Mouse (Mus musculus) G1E (cell line): ENCODE measurements around the gene Ss18l2.

Experiments
- CTCF ChIP-seq: IDR thresholded peaks from 2 replicates; pipeline ENCODE4 v1.5.1; 2012; ENCODE audit warnings: low read depth, low read length, inconsistent platforms, mixed read lengths
- GATA1 ChIP-seq: IDR thresholded peaks from 2 replicates; pipeline ENCODE4 v1.6.1; 2012; ENCODE audit warnings: borderline replicate concordance, low read length, inconsistent platforms, mixed read lengths
- TAL1 ChIP-seq: conservative IDR thresholded peaks from 2 replicates; pipeline ENCODE4 v1.6.1; 2012; ENCODE audit warnings: low read depth, low read length, inconsistent platforms, mixed read lengths

DNA sequence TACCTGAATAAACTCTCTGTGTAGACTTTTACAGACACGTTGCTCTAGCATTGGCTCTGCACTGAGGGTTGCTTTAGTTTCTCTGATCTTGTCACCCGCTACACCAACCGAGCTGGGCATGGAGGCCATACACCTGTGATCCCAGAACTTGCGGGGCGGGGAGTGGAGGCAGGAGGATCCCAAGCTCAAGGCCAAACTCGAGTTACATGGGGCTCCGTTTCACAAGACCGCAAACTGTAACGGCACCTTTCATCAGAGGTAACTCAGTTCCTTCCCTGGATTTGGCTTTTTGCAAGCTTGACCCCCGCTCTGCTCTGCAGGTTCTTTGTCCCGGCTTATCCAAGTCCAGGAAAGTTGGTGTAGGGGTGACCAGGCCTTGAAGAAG, 5.9 kb upstream of the Ss18l2 start:
- TF ChIP-seq CTCF (no peak), GATA1 (no peak), TAL1 (no peak)
